14 mouse cellular contexts compared by ENCODE assay signal in genomic region chr12:8840782-8841325, GRCm38 (mm10).
DNase-seq lines count a peak whose midpoint lies in the region; ATAC-seq and TF ChIP-seq lines count a peak whose summit lies in the region.
"Had no signal": no experiment of that assay in that cellular context is flagged by ENCODE, and none has a peak within 500 bp of the region (broad histone marks: within the 10 kb centered on the region; RNA-seq: fewer than 3 reads in every experiment).

No protein-coding gene starts in this region.

- 24% methylated on average over 7 of the region's 7 CpGs for WGBS in liver, embryonic 14.5 days (ENCODE audit: insufficient replicate concordance)
- 60% methylated on average over 7 of the region's 7 CpGs for WGBS in stomach, embryonic 15.5 days
- WGBS in hindbrain, embryonic 11.5 days: 74% methylated on average over 7 of the region's 7 CpGs

- no peaks in the 10 kb centered on the region; the same call in 1 of the 2 replicates for H3K36me3 ChIP-seq in erythroblast, embryonic 14.5 days (ENCODE audit: control insufficient read depth)
- no peaks in the 10 kb centered on the region for H3K36me3 ChIP-seq in liver, embryonic 14.5 days (replicated peaks; ENCODE audit: control insufficient read depth, insufficient read depth, low read depth)
- no peaks in the 10 kb centered on the region for H3K36me3 ChIP-seq in stomach, embryonic 15.5 days
- H3K36me3 ChIP-seq in hindbrain, embryonic 11.5 days (ENCODE audit: control insufficient read depth, insufficient read depth, low read length): no peaks in the 10 kb centered on the region
- H3K36me3 ChIP-seq: embryonic facial prominence, embryonic 15.5 days had no signal

- H3K4me1 ChIP-seq in erythroblast, embryonic 14.5 days (ENCODE audit: control insufficient read depth): peaks cover 43% of the 10 kb centered on the region
- peaks cover 26% of the 10 kb centered on the region in 2 experiments for H3K4me1 ChIP-seq in liver, embryonic 14.5 days (replicated peaks; ENCODE audit: control insufficient read depth in 2 of 2, insufficient read depth in 2 of 2, low read length in 1 of 2)
- no peaks in the 10 kb centered on the region for H3K4me1 ChIP-seq in stomach, embryonic 15.5 days
- H3K4me1 ChIP-seq in hindbrain, embryonic 11.5 days (replicated peaks; ENCODE audit: control insufficient read depth, insufficient read depth, low read length): no peaks in the 10 kb centered on the region

- TF ChIP-seq CTCF in liver, embryonic 14.5 days (IDR thresholded peaks at IDR 0.05; ENCODE audit: low read depth): no peak

- peak overlapping the region; percentile 82 for H3K27ac ChIP-seq in liver, embryonic 14.5 days
- no peak overlapping the region for H3K27ac ChIP-seq in stomach, embryonic 15.5 days
- no peak overlapping the region for H3K27ac ChIP-seq in hindbrain, embryonic 11.5 days (ENCODE audit: low read depth, low read length)
- H3K27ac ChIP-seq: embryonic facial prominence, embryonic 15.5 days had no signal

- peak overlapping the region; percentile 58 for H3K4me2 ChIP-seq in liver, embryonic 14.5 days (ENCODE audit: low read depth)
- no peak overlapping the region for H3K4me2 ChIP-seq in stomach, embryonic 15.5 days
- no peak overlapping the region for H3K4me2 ChIP-seq in hindbrain, embryonic 11.5 days (replicated peaks; ENCODE audit: low read depth, low read length)
- H3K4me2 ChIP-seq: embryonic facial prominence, embryonic 15.5 days; midbrain, embryonic 11.5 days had no signal

- peak; percentile 21 for DNase-seq in spleen, adult 12 weeks (ENCODE audit: low spot score)
- no peak for DNase-seq in spleen, adult 18-20 months
- DNase-seq in liver, embryonic 14.5 days (ENCODE audit: low read depth in 3 of 3, low spot score in 3 of 3): peak; percentile 69 to 75 (median 73)
- no peak for DNase-seq in right cerebral cortex, adult 18-20 months
- DNase-seq in hindbrain, embryonic 11.5 days (ENCODE audit: low spot score): no peak
- no peak for DNase-seq in retina, postnatal 1 day
- DNase-seq: cerebellum, postnatal 36 days; gastrocnemius, postnatal 36 days; right cerebral cortex, postnatal 4 days had no signal

- peak overlapping the region; percentile 38 for H3K9ac ChIP-seq in liver, embryonic 14.5 days (replicated peaks)
- H3K9ac ChIP-seq in stomach, embryonic 15.5 days: no peak overlapping the region
- no peak overlapping the region for H3K9ac ChIP-seq in hindbrain, embryonic 11.5 days (ENCODE audit: low read depth, low read length)
- H3K9ac ChIP-seq: embryonic facial prominence, embryonic 15.5 days had no signal

- ATAC-seq in liver, embryonic 14.5 days (ENCODE audit: insufficient read depth): peak; percentile 100
- peak; percentile 95 for ATAC-seq in stomach, embryonic 15.5 days (ENCODE audit: insufficient read depth, low FRiP score, low read depth)
- no peak for ATAC-seq in hindbrain, embryonic 11.5 days (ENCODE audit: low FRiP score)
- ATAC-seq: lung, postnatal 0 days had no signal

- TF ChIP-seq EP300 in liver, embryonic 14.5 days (IDR thresholded peaks at IDR 0.05; ENCODE audit: low read depth): peak; percentile 84

- peaks cover 3% of the 10 kb centered on the region; the same call in 1 of the 2 replicates for H3K9me3 ChIP-seq in erythroblast, embryonic 14.5 days (ENCODE audit: control insufficient read depth, low read length)
- H3K9me3 ChIP-seq in liver, embryonic 14.5 days (ENCODE audit: control insufficient read depth, low read length): no peaks in the 10 kb centered on the region
- H3K9me3 ChIP-seq in stomach, embryonic 15.5 days: no peaks in the 10 kb centered on the region
- no peaks in the 10 kb centered on the region for H3K9me3 ChIP-seq in hindbrain, embryonic 11.5 days (ENCODE audit: control insufficient read depth, low read length)
- H3K9me3 ChIP-seq: embryonic facial prominence, embryonic 15.5 days had no signal

- peaks cover 18% of the 10 kb centered on the region for H3K27me3 ChIP-seq in erythroblast, embryonic 14.5 days (ENCODE audit: control insufficient read depth)
- no peaks in the 10 kb centered on the region for H3K27me3 ChIP-seq in liver, embryonic 14.5 days (ENCODE audit: control insufficient read depth, insufficient read depth, low read length)
- H3K27me3 ChIP-seq in stomach, embryonic 15.5 days (replicated peaks): no peaks in the 10 kb centered on the region
- no peaks in the 10 kb centered on the region for H3K27me3 ChIP-seq in hindbrain, embryonic 11.5 days (ENCODE audit: control insufficient read depth, insufficient read depth, low read length)
- H3K27me3 ChIP-seq: embryonic facial prominence, embryonic 15.5 days had no signal

- H3K4me3 ChIP-seq in erythroblast, embryonic 14.5 days (replicated peaks): peak overlapping the region; percentile 3
- no peak overlapping the region for H3K4me3 ChIP-seq in liver, embryonic 14.5 days (ENCODE audit: insufficient read depth in 1 of 2, low read depth in 2 of 2, low read length in 2 of 2)
- no peak overlapping the region for H3K4me3 ChIP-seq in stomach, embryonic 15.5 days (replicated peaks)
- no peak overlapping the region for H3K4me3 ChIP-seq in hindbrain, embryonic 11.5 days (ENCODE audit: low read depth, low read length)
- H3K4me3 ChIP-seq: embryonic facial prominence, embryonic 15.5 days had no signal

Comparison
In these comparisons a context has a peak if more than half of its experiments do, and no peak if none do; other contexts are left out.
1. DNase-seq: peak in spleen, adult 12 weeks (single experiment) and liver, embryonic 14.5 days (3 of 3); none in spleen, adult 18-20 months (0 of 2), right cerebral cortex, adult 18-20 months (single experiment), hindbrain, embryonic 11.5 days (single experiment) and retina, postnatal 1 day (single experiment).